Mouse (Mus musculus): Measurements from ENCODE around the gene N4bp3.

Gene N4bp3

GRCm38 (mm10) chr11:51597553-51597952, 53.1 kb downstream of the N4bp3 start:
- DNase-seq (ENCODE audit: low spot score in 2 of 2) = no peak

DNA sequence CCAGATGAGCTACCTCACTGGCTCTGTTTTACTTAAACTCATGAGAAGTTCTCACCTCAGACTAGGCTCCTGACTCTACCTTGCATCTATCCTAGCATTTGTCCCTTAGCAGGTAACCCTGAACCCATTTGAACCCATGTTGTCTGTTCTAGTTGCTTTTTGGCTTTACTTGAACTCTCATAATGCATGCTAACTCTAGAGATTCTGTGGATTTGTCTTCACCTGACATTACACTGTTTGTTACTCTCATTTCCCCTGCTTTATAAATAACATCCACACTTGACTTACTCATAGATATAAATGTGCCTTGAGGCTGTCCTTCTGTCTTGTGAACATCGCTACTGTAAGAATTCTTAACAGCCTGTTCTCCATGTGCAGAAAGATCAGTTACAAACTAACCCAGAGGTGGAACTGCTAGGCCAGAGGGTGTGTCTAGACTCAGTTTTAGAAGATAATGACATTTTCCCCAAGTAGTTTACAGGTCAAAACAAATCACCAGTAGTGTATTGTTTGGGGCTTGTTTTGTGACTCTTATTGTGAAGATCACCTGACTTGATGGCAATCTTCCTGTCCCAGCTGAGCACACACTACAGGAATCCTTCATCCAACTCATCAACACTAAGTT, 55.1 kb downstream of the N4bp3 start:
- no peak for DNase-seq (ENCODE audit: low spot score in 2 of 2)

- no peak for DNase-seq (ENCODE audit: low spot score in 2 of 2)
Measured at GRCm38 (mm10) chr11:51594715-51595350, 55.8 kb downstream of the N4bp3 start.

GRCm38 (mm10) chr11:51593849-51594248, 56.8 kb downstream of the N4bp3 start:
- DNase-seq (ENCODE audit: low spot score in 2 of 2) = no peak

GRCm38 (mm10) chr11:51593368-51593767, 57.3 kb downstream of the N4bp3 start:
- no peak for DNase-seq (ENCODE audit: low spot score in 2 of 2)
